Mouse (Mus musculus): ENCODE results near the gene Lrrc52.
A peak's percentile ranks its signal among the peaks of the same experiment; 100 is the strongest.

Gene Lrrc52

DNA sequence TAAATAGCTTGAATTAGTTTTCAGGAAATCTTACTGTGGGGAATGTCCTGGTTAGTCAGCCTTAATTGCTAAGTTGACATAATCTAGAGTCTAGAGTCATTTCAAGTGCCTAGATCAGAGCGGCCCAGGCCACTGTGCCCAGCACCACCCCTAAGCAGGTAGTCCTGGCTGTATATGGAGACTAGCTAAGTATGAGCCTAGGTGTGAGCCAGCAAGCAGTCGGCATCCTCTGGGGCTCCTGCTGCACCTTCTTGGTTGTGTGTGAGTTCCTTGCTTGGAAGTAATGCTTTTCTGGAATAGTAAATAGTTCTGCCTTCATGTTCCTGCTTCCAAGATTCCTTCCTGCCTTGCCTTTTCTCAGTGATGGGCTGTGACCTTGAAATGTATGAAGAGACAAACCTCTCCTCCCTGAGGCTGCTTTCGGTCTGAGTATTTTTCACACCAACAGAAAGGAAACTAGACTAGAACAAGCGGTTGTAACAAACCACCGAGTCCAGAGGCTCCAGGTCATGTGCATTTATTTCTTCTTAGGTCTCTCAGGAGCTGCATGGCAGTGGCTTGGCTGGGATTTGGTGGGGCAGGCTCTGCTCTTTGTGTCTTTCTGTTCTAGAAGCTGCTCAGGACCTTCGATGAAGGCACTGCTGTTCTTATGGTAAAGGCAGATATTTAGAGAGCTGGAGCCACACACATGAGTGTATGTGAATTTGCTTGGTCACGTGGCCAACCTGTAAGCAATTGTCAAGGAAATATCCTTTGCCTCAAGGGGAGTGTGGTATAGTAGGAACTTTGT lies 30.2 kb downstream of the Lrrc52 start:
- no peak for DNase-seq (ENCODE audit: low read depth, low spot score)

DNA sequence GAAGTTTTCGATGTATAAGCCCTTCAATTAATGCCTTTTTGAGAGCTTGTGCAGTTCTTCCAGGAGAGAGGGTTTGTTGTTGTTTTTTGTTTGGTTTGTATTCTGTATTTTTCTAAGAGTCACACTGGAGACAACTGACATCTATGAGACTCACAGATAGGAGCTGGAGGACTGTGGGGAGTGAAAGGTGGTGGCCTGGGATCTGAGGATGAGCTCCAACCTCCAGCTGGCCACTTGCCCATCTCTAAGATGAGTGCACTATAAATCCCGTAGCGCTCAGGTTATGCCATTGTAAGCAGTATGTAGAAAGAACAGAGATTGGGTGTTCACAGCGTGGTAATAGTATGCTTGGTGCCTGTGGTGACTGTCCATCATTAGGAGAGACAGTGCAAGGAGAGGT lies 31.6 kb downstream of the Lrrc52 start:
- no peak for DNase-seq (ENCODE audit: low read depth, low spot score)

DNA sequence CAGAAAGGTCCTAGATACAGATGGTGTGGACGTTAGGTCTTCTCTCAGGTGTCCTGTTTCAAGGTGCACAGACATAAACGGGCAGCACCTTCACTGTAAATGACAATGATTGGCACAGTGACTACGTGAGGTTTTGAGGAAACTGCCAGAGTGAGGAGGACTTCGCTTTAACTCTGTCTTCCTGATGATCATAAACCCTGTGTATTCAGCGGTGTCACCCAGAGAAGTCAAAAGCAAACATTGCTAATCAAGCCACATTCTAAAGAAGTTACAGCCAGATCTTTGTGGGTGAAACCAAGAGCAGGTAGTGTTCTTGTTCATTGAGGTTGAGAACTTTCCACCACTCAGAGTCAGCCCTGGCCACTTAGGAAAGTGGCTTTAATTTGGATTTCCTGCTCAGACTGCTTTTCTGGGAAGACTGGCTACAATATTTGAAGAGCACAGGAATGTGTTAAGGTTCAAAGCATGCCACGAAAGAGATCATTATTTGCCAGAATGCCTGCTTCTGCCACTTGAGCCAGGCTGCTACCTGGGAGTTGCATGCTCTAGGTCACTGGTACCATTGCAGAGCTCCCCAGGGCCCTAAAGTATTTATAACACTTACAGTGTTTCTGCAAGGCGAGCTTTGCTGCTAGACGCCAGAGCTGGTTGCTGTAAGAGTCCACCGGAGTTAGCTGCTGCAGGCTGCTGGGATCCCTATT lies 35.5 kb downstream of the Lrrc52 start:
- DNase-seq (ENCODE audit: low read depth, low spot score) = no peak

DNA sequence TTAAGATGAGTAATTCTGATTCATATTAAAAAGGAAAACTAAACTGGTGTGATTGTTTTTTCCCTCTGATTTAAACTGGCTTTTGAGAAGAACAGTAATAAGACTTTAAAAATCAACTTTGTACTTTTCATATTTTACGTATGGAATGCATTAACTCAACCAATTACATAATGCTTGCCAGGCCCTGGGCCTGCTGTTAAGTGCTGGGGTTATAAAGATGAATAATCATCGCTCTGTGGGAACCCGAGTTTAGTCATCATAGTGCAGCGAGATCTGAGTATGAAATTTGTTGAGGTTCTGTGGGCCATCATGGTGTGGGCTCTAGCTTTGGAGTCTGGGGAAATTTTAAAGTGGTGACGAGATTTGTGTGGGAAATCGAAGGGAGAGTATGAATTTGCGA lies 39.9 kb downstream of the Lrrc52 start:
- DNase-seq (ENCODE audit: low read depth, low spot score) = no peak

DNA sequence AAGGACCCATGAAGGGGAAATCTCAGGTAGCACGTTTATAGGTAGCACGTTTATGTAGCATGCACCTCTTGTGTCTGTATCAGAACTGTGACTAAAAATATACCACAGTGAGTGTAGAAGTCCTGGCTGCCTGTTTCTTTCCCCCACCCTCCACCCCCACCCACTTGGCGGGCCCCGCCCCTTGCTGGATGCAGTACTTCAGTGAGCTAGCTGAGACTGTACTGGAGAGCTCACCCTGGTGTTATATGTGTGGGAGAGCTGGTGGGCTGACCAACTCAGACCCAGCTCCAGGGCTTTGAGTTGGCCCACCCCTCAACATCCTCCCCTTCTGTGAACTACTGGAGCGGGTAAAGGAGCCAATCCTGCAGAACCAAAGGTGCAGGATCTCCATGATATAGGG lies 41.0 kb downstream of the Lrrc52 start:
- DNase-seq (ENCODE audit: low read depth, low spot score) = no peak

DNA sequence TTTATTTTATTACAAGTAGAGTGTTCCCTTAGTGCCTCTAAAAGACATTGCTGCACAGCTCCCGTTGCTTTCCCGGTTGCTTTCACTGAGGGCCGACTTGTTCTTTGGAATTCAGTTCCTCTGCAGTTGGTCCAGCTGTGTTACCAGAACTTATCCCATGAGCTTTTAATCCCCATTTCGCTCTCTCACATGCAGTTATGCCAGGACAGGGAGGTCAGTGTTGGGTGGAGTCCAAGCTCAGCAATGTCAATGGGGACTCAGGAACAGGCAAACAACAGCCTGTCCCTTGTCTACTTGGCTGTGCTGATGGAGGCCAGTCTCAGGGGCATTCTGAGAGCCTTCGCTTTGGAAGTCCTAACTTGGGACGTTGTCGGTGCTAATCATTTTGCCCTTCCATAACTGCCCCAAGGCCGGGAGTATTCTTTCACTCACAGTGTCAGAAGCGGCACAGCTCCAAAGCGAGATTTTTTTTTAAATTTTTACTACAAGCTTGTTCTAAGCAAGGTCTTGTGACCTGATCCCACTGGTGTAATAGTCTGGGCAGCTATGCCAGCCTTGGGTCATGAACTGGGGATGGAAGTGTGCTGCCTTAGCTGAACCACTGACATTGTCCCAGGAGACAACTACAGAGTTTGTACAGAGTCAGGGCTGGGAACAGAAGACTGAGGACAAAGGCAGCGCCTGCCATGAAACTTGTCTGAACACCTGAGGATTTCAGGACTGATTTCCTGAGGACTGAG lies 43.9 kb downstream of the Lrrc52 start:
- no peak for DNase-seq (ENCODE audit: low read depth, low spot score)

DNA sequence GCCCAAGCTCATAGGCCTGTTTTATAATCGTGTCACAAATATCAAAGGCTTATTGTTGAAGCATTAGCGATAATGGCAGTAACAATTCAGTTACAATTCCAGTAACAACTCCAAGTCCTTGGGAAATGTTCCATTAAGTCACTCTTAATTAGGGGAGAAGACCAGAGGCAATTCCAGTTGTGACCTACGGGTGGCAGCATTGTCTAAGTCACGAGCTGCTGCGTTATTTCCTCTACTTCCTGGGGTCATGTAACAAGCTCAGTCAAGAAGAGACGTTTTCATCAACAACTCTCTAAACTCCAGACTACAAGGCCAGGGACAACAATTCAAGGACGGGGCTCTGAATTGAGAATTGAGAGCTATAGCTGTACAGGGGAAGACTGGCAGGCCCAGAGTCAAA lies 51.7 kb downstream of the Lrrc52 start:
- DNase-seq (ENCODE audit: low read depth, low spot score) = peak; percentile 84

DNA sequence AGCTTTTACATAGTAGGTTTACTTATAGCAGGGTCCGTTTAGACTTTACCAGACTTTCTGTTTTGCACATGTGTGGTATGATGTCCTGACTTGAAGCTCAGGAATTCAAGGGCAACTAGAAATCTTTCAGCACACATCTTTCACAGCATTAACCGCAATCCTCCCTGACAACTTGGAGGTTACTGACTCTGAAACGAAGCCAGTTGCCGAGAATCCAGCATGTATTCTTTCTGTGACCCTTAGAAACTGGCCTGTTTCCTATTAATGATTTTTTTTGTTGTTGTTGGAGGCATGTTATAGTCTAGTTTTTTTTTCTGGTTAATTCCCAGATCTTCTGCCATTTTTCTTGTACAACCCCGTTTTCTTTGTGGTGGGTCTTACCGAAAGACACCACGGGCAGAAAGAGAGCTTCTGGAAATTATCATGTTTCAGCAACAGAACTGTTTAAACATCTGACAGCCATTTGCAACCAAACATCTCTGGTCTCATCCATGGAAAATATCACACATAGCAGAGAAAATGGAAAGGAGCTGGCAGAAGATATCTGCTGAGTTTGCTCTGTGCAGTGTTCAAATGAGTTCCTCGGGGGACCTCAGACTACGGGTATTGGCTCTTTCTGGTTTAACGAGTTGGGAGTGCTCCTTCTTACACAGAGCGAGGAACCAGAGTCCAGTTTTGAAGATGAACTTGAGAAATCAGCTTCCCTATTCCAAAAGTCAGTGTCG lies 54.4 kb downstream of the Lrrc52 start:
- no peak for DNase-seq (ENCODE audit: low read depth, low spot score)

DNA sequence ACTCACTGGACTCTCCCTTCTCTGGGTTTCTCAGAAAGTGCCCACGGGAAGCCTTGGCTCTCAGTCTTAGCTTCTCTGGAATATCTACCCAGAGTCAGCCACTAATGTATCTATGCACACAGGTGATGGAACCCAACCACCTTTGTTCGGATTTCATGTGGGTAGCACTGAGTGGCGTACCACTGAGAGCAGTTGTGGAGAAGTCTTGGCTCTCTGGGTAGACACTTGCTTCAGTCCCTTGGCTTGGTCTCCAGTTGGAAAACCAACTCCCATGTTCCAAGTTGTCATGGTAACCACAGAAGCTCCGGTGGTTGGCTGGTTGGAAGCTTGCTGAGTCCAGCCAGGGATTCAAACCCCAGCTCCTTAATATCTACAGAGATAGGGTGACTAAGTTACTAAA lies 57.0 kb downstream of the Lrrc52 start:
- DNase-seq (ENCODE audit: low read depth, low spot score) = no peak

DNA sequence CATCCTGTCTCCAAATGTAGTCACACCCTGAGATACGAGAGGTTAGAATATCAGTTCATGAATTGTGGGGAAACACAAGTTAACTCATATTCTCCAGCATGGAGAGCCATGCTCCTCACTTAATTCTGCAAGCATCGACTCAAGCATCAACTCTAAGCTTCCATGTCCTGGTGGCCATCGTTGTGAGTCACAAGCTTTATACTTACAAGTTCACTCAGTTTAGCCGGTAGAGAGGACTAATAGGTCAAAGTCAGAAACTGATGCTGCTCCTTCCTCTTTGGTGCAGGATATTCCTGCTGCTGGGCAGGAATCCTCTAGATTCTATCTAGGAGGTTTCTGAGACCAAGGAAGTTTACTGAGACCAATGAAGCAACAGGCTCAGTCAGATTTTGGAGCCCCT lies 61.3 kb downstream of the Lrrc52 start:
- no peak for DNase-seq (ENCODE audit: low read depth, low spot score)

Data from ZHBTc4 (cell line).